Mouse (Mus musculus): ENCODE results near the gene P3h4. TPM values are rescaled to one million over a fixed set of nuclear protein-coding genes. Genes with fewer than 3 reads are reported as not detected.

Gene P3h4
- polyA plus RNA-seq, 1 experiment from 2014 or later: 17.2 TPM

GRCm38 (mm10) chr11:100399320-100399719, 15.3 kb downstream of the P3h4 start:
- Histone ChIP-seq H3K9me3 (ENCODE audit: control insufficient read depth) (no peaks in the 10 kb centered on the region), H3K36me3 (ENCODE audit: control insufficient read depth, insufficient read depth) (no peaks in the 10 kb centered on the region), H3K27me3 (replicated peaks; ENCODE audit: control insufficient read depth, insufficient read depth, low read length) (no peaks in the 10 kb centered on the region), H3K27ac (ENCODE audit: low read depth, low read length) (no peak overlapping the region), H3K4me1 (replicated peaks; ENCODE audit: control insufficient read depth, insufficient read depth, low read length) (peaks cover 28% of the 10 kb centered on the region), H3K9ac (ENCODE audit: low read depth, low read length) (no peak overlapping the region), H3K4me3 (ENCODE audit: low read depth, low read length) (no peak overlapping the region), H3K4me2 (replicated peaks; ENCODE audit: low read depth) (no peak overlapping the region)
- WGBS: 72% methylated on average over 9 of the region's 9 CpGs
- ATAC-seq: no peak
- no peak for TF ChIP-seq CTCF (IDR thresholded peaks at IDR 0.05; ENCODE audit: low read depth)

GRCm38 (mm10) chr11:100398517-100398916, 16.1 kb downstream of the P3h4 start:
- Histone ChIP-seq H3K9ac (ENCODE audit: low read depth, low read length) (no peak overlapping the region), H3K4me1 (replicated peaks; ENCODE audit: control insufficient read depth, insufficient read depth, low read length) (peaks cover 31% of the 10 kb centered on the region), H3K36me3 (ENCODE audit: control insufficient read depth, insufficient read depth) (no peaks in the 10 kb centered on the region), H3K9me3 (ENCODE audit: control insufficient read depth) (no peaks in the 10 kb centered on the region), H3K27me3 (replicated peaks; ENCODE audit: control insufficient read depth, insufficient read depth, low read length) (no peaks in the 10 kb centered on the region), H3K4me2 (replicated peaks; ENCODE audit: low read depth) (peak overlapping the region; percentile 84), H3K4me3 (ENCODE audit: low read depth, low read length) (no peak overlapping the region), H3K27ac (ENCODE audit: low read depth, low read length) (peak overlapping the region; percentile 58; the same call in 1 of the 2 replicates)
- TF ChIP-seq CTCF (IDR thresholded peaks at IDR 0.05; ENCODE audit: low read depth): no peak
- WGBS: 87% methylated on average over 7 of the region's 7 CpGs
- ATAC-seq: no peak

- peak within 1 kb of the TSS; percentile 90 for H3K9ac ChIP-seq (ENCODE audit: low read depth, low read length)
- H3K4me2 ChIP-seq (replicated peaks; ENCODE audit: low read depth): peak within 1 kb of the TSS; percentile 84
- no peak for TF ChIP-seq CTCF (IDR thresholded peaks at IDR 0.05; ENCODE audit: low read depth)
- H3K4me3 ChIP-seq (ENCODE audit: low read depth, low read length): peak within 1 kb of the TSS; percentile 83
- H3K4me1 ChIP-seq (replicated peaks; ENCODE audit: control insufficient read depth, insufficient read depth, low read length): peaks cover 33% of the 10 kb centered on the region
- WGBS: under 1% methylated on average over 37 of the region's 37 CpGs
- peak within 1 kb of the TSS; percentile 99 for H3K27ac ChIP-seq (ENCODE audit: low read depth, low read length)
- H3K27me3 ChIP-seq (replicated peaks; ENCODE audit: control insufficient read depth, insufficient read depth, low read length): no peaks in the 10 kb centered on the region
- ATAC-seq: peak; percentile 94
- H3K9me3 ChIP-seq (ENCODE audit: control insufficient read depth): no peaks in the 10 kb centered on the region
- no peaks in the 10 kb centered on the region for H3K36me3 ChIP-seq (ENCODE audit: control insufficient read depth, insufficient read depth)
Measured at GRCm38 (mm10) chr11:100397600-100398389, 16.8 kb downstream of the P3h4 start, which contains the start of gene Jup. Jup (minus strand) TSS chr11:100397763.

GRCm38 (mm10) chr11:100396886-100397599, 17.6 kb downstream of the P3h4 start:
- Histone ChIP-seq H3K27me3 (replicated peaks; ENCODE audit: control insufficient read depth, insufficient read depth, low read length) (no peaks in the 10 kb centered on the region), H3K9ac (ENCODE audit: low read depth, low read length) (peak overlapping the region; percentile 90), H3K9me3 (ENCODE audit: control insufficient read depth) (no peaks in the 10 kb centered on the region), H3K36me3 (ENCODE audit: control insufficient read depth, insufficient read depth) (no peaks in the 10 kb centered on the region), H3K4me1 (replicated peaks; ENCODE audit: control insufficient read depth, insufficient read depth, low read length) (peaks cover 28% of the 10 kb centered on the region), H3K4me3 (ENCODE audit: low read depth, low read length) (peak overlapping the region; percentile 83), H3K4me2 (replicated peaks; ENCODE audit: low read depth) (peak overlapping the region; percentile 84), H3K27ac (ENCODE audit: low read depth, low read length) (peak overlapping the region; percentile 99)
- WGBS: under 1% methylated on average over 42 of the region's 42 CpGs
- TF ChIP-seq CTCF (IDR thresholded peaks at IDR 0.05; ENCODE audit: low read depth): peak; percentile 70
- peak; percentile 76 for ATAC-seq

- Histone ChIP-seq H3K9ac (ENCODE audit: low read depth, low read length) (peak overlapping the region; percentile 90), H3K4me2 (replicated peaks; ENCODE audit: low read depth) (peak overlapping the region; percentile 84), H3K27me3 (replicated peaks; ENCODE audit: control insufficient read depth, insufficient read depth, low read length) (no peaks in the 10 kb centered on the region), H3K36me3 (ENCODE audit: control insufficient read depth, insufficient read depth) (no peaks in the 10 kb centered on the region), H3K4me1 (replicated peaks; ENCODE audit: control insufficient read depth, insufficient read depth, low read length) (peaks cover 22% of the 10 kb centered on the region), H3K4me3 (ENCODE audit: low read depth, low read length) (peak overlapping the region; percentile 83), H3K27ac (ENCODE audit: low read depth, low read length) (peak overlapping the region; percentile 99), H3K9me3 (ENCODE audit: control insufficient read depth) (no peaks in the 10 kb centered on the region)
- TF ChIP-seq CTCF (IDR thresholded peaks at IDR 0.05; ENCODE audit: low read depth): peak; percentile 32; the same call in 1 of the 2 replicates
- 12% methylated on average over 17 of the region's 17 CpGs for WGBS
- ATAC-seq: no peak
Measured at GRCm38 (mm10) chr11:100395861-100396631, 18.6 kb downstream of the P3h4 start.
